In the genomic region with DNA sequence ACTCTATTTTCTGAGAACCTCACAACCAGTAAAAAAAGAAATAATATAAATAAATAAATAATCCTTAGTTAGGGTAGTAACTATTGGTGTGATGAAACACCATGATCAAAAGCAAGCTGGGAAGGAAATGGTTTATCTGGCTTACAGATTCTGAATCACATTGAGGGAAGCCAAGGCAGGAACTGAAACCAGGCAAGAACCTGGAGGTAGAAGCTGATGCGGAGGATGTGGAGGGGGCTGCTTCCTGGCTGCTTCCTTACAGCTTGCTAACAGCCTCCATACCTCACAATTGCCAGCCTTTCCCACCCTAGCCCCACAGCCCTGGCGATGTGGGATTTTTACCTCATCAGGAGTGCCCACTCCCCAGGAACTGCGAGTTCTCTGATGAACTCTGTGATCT, we compare ENCODE assay signal across 23 mouse cellular contexts.
DNase-seq lines count a peak whose midpoint lies in the region; ATAC-seq and TF ChIP-seq lines count a peak whose summit lies in the region.
"Had no signal": no experiment of that assay in that cellular context is flagged by ENCODE, and none has a peak within 500 bp of the region (broad histone marks: within the 10 kb centered on the region; RNA-seq: fewer than 3 reads in every experiment).

No protein-coding gene starts in this region.

- H3K9me3 ChIP-seq in intestine, postnatal 0 days (ENCODE audit: control insufficient read depth) = no peaks in the 10 kb centered on the region
- H3K9me3 ChIP-seq in lung, postnatal 0 days (ENCODE audit: low read length) = no peaks in the 10 kb centered on the region
- H3K9me3 ChIP-seq: embryonic facial prominence, embryonic 15.5 days; liver, embryonic 12.5 days had no signal

- H3K4me2 ChIP-seq in intestine, postnatal 0 days (replicated peaks; ENCODE audit: low read depth) = no peak overlapping the region
- no peak overlapping the region for H3K4me2 ChIP-seq in lung, postnatal 0 days (replicated peaks; ENCODE audit: low read depth, low read length)
- H3K4me2 ChIP-seq: embryonic facial prominence, embryonic 15.5 days; hindbrain, embryonic 13.5 days; liver, embryonic 12.5 days; midbrain, embryonic 15.5 days; neural tube, embryonic 12.5 days had no signal

- TF ChIP-seq POLR2A in bone marrow macrophage, adult 2 months (IDR thresholded peaks at IDR 0.05; ENCODE audit: borderline replicate concordance, low read depth, low read length) = no peak

- no peak overlapping the region for H3K9ac ChIP-seq in intestine, postnatal 0 days (ENCODE audit: low read depth, low read length)
- no peak overlapping the region for H3K9ac ChIP-seq in lung, postnatal 0 days (replicated peaks; ENCODE audit: low read depth)
- H3K9ac ChIP-seq: embryonic facial prominence, embryonic 15.5 days; hindbrain, embryonic 13.5 days; liver, embryonic 12.5 days; liver, postnatal 0 days; midbrain, embryonic 15.5 days; neural tube, embryonic 12.5 days had no signal

- no peak overlapping the region for H3K4me3 ChIP-seq in bone marrow macrophage, adult 2 months (ENCODE audit: insufficient read depth, low read length)
- H3K4me3 ChIP-seq in intestine, postnatal 0 days (ENCODE audit: low read depth, low read length) = no peak overlapping the region
- no peak overlapping the region for H3K4me3 ChIP-seq in lung, postnatal 0 days (ENCODE audit: low read depth, low read length)
- H3K4me3 ChIP-seq: embryonic facial prominence, embryonic 10.5 days; embryonic facial prominence, embryonic 15.5 days; gastrocnemius, adult 2 months; hindbrain, embryonic 13.5 days; liver, embryonic 12.5 days; midbrain, embryonic 10.5 days; midbrain, embryonic 15.5 days; neural tube, embryonic 12.5 days had no signal

- H3K4me1 ChIP-seq in bone marrow macrophage, adult 2 months (ENCODE audit: control insufficient read depth, insufficient read depth, low read length) = peaks cover 44% of the 10 kb centered on the region
- no peaks in the 10 kb centered on the region for H3K4me1 ChIP-seq in intestine, postnatal 0 days (replicated peaks; ENCODE audit: control insufficient read depth, insufficient read depth, low read length)
- H3K4me1 ChIP-seq in lung, postnatal 0 days (ENCODE audit: insufficient read depth, low read depth, low read length) = peaks cover 10% of the 10 kb centered on the region; the same call in 1 of the 2 replicates
- H3K4me1 ChIP-seq: midbrain, embryonic 15.5 days had no signal

- peak; percentile 6 for DNase-seq in thymus, postnatal 14 days
- DNase-seq in thymus, postnatal 25 days = no peak
- DNase-seq in lung, postnatal 0 days (ENCODE audit: low spot score) = no peak
- no peak for DNase-seq in adrenal gland, adult 18-20 months (ENCODE audit: low spot score in 2 of 2)
- DNase-seq: right cerebral cortex, adult 18-20 months; spleen, adult 18-20 months; thymus, adult 18-20 months; thymus, postnatal 4 days had no signal

- H3K27me3 ChIP-seq in intestine, postnatal 0 days (replicated peaks; ENCODE audit: control insufficient read depth, insufficient read depth, low read length) = peaks cover 3% of the 10 kb centered on the region; the same call in 1 of the 2 replicates
- no peaks in the 10 kb centered on the region for H3K27me3 ChIP-seq in lung, postnatal 0 days (replicated peaks; ENCODE audit: insufficient read depth, low read length)
- H3K27me3 ChIP-seq: embryonic facial prominence, embryonic 15.5 days had no signal

- WGBS in intestine, postnatal 0 days = 81% methylated on average over 3 of the region's 3 CpGs
- 76% methylated on average over 3 of the region's 3 CpGs for WGBS in lung, postnatal 0 days

- no peak for TF ChIP-seq CTCF in bone marrow macrophage, adult 2 months (IDR thresholded peaks at IDR 0.05; ENCODE audit: low read depth, low read length)
- TF ChIP-seq CTCF in intestine, postnatal 0 days (IDR thresholded peaks at IDR 0.05; ENCODE audit: low read depth) = no peak
- TF ChIP-seq CTCF in lung, postnatal 0 days (IDR thresholded peaks at IDR 0.05) = no peak

- H3K36me3 ChIP-seq in intestine, postnatal 0 days (ENCODE audit: control insufficient read depth, insufficient read depth) = no peaks in the 10 kb centered on the region
- H3K36me3 ChIP-seq in lung, postnatal 0 days (ENCODE audit: insufficient read depth, low read length) = no peaks in the 10 kb centered on the region
- H3K36me3 ChIP-seq: embryonic facial prominence, embryonic 10.5 days; embryonic facial prominence, embryonic 15.5 days; hindbrain, embryonic 13.5 days; liver, embryonic 12.5 days; midbrain, embryonic 10.5 days; midbrain, embryonic 15.5 days; neural tube, embryonic 12.5 days had no signal

- peak overlapping the region; percentile 48; the same call in 1 of the 2 replicates for H3K27ac ChIP-seq in bone marrow macrophage, adult 2 months (ENCODE audit: insufficient read depth, low read depth, low read length)
- H3K27ac ChIP-seq in intestine, postnatal 0 days (ENCODE audit: low read depth, low read length) = no peak overlapping the region
- no peak overlapping the region for H3K27ac ChIP-seq in lung, postnatal 0 days (ENCODE audit: low read length)
- H3K27ac ChIP-seq: embryonic facial prominence, embryonic 10.5 days; embryonic facial prominence, embryonic 15.5 days; gastrocnemius, adult 2 months; hindbrain, embryonic 13.5 days; kidney, postnatal 0 days; liver, embryonic 12.5 days; midbrain, embryonic 10.5 days; midbrain, embryonic 15.5 days; neural tube, embryonic 12.5 days; stomach, postnatal 0 days had no signal

- TF ChIP-seq EP300 in lung, postnatal 0 days (IDR thresholded peaks at IDR 0.05) = no peak

- ATAC-seq in megakaryocyte, adult 5-6 weeks (ENCODE audit: poor library complexity, severe bottlenecking) = peak; percentile 62
- no peak for ATAC-seq in intestine, postnatal 0 days
- ATAC-seq in lung, postnatal 0 days = no peak
- ATAC-seq: forebrain, embryonic 14.5 days; liver, embryonic 12.5 days; midbrain, embryonic 15.5 days had no signal
